Mouse (Mus musculus): ENCODE results near the gene Ppp1r26. TPM values are rescaled to one million over a fixed set of nuclear protein-coding genes. Genes with fewer than 3 reads are reported as not detected.
A peak's percentile ranks its signal among the peaks of the same experiment; 100 is the strongest.

The Ppp1r26 gene
- polyA plus RNA-seq, 1 experiment from 2014 or later: 0.02 TPM

DNA sequence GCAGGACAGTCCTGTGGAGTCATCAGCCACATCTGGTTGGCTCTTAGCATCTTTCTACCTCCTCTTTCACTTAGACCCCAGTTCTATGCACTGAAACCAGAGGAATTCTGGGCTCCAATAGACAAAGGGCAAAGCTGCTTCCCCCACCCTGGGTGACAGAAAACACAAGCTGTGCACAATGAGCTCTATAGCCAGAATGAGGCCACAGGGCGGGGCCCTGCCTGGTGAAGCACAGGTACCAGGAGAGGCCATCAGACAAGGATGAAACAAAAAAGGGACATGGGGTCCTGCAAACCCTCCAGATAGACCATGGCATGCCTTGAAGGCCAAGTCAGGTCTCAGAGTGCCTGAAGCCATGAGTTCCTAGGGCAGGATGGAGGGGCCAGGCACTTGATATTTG is 30.1 kb upstream of the Ppp1r26 start:
- H3K27me3 ChIP-seq (ENCODE audit: insufficient read depth, low read length): no peaks in the 10 kb centered on the region
- ATAC-seq (no peak), DNase-seq (no peak)
- 76% methylated on average over 1 of the region's 1 CpGs for WGBS (ENCODE audit: insufficient replicate concordance)
- H3K4me1 ChIP-seq (ENCODE audit: insufficient read depth): peaks cover 10% of the 10 kb centered on the region
- H3K4me2 ChIP-seq (ENCODE audit: low read depth, low read length): no peak overlapping the region
- TF ChIP-seq EP300 (IDR thresholded peaks at IDR 0.05; ENCODE audit: low read depth): no peak
- TF ChIP-seq CTCF (IDR thresholded peaks at IDR 0.05; ENCODE audit: low read depth): no peak
- H3K27ac ChIP-seq (ENCODE audit: low read depth): no peak overlapping the region
- no peak overlapping the region for H3K9ac ChIP-seq (replicated peaks)
- H3K4me3 ChIP-seq (ENCODE audit: low read depth, low read length): no peak overlapping the region
- H3K36me3 ChIP-seq (replicated peaks; ENCODE audit: insufficient read depth, low read length): no peaks in the 10 kb centered on the region
- H3K9me3 ChIP-seq (ENCODE audit: low read length): no peaks in the 10 kb centered on the region

DNA sequence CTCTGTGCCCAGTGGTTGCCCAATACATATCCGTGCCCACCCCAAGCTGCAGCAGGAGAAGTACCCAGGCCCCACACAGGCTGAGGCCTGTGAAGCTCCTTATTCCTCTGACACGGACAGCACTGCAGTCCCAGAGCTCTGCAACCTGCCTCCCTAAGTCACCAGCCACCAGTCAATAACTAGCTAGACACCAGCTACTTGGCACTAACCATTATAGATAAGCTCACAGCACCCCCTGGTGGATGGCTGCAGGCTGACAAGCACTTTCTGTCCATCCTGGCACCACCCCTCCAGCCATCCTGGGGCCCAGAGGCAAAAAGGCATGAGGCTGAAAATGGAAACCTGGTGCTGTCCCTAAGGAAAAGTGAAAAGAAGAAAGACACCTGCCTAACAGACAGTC is 28.6 kb upstream of the Ppp1r26 start:
- Histone ChIP-seq H3K9ac (replicated peaks) (no peak overlapping the region), H3K4me2 (ENCODE audit: low read depth, low read length) (no peak overlapping the region), H3K36me3 (replicated peaks; ENCODE audit: insufficient read depth, low read length) (no peaks in the 10 kb centered on the region), H3K27me3 (ENCODE audit: insufficient read depth, low read length) (no peaks in the 10 kb centered on the region), H3K4me1 (ENCODE audit: insufficient read depth) (peaks cover 10% of the 10 kb centered on the region), H3K9me3 (ENCODE audit: low read length) (no peaks in the 10 kb centered on the region), H3K27ac (ENCODE audit: low read depth) (no peak overlapping the region), H3K4me3 (ENCODE audit: low read depth, low read length) (no peak overlapping the region)
- ATAC-seq (peak; percentile 51; the same call in 1 of the 2 replicates), DNase-seq (peak; percentile 91)
- TF ChIP-seq CTCF (IDR thresholded peaks at IDR 0.05; ENCODE audit: low read depth) (peak; percentile 91), EP300 (IDR thresholded peaks at IDR 0.05; ENCODE audit: low read depth) (no peak)
- 49% methylated on average over 2 of the region's 2 CpGs for WGBS (ENCODE audit: insufficient replicate concordance)

DNA sequence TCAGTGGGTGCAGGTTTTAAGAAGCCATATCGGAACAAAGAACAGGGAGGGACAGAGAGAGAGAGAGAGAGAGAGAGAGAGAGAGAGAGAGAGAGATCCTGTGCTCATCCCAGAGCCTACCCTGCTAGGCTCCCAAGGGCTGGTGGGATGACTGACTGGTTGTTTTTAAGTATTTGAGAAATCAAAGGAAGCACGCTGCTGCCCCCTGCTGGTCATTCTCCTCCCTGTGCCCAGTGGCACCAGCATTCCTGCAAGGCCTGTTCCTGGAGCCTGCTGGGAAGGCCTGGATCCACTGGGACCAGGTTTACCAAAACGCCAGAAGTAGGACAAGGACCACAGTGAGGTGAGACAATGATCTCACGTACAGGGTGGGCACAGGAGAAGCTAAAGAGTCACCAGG is 26.7 kb upstream of the Ppp1r26 start:
- TF ChIP-seq CTCF (IDR thresholded peaks at IDR 0.05; ENCODE audit: low read depth) (peak; percentile 86), EP300 (IDR thresholded peaks at IDR 0.05; ENCODE audit: low read depth) (no peak)
- DNase-seq (peak; percentile 84), ATAC-seq (no peak)
- no peak overlapping the region for H3K9ac ChIP-seq (replicated peaks)
- H3K4me3 ChIP-seq (ENCODE audit: low read depth, low read length): no peak overlapping the region
- H3K4me2 ChIP-seq (ENCODE audit: low read depth, low read length): no peak overlapping the region
- H3K27ac ChIP-seq (ENCODE audit: low read depth): no peak overlapping the region
- no peaks in the 10 kb centered on the region for H3K9me3 ChIP-seq (ENCODE audit: low read length)
- no peaks in the 10 kb centered on the region for H3K27me3 ChIP-seq (ENCODE audit: insufficient read depth, low read length)
- H3K4me1 ChIP-seq (ENCODE audit: insufficient read depth): peaks cover 9% of the 10 kb centered on the region
- H3K36me3 ChIP-seq (replicated peaks; ENCODE audit: insufficient read depth, low read length): no peaks in the 10 kb centered on the region
- WGBS (ENCODE audit: insufficient replicate concordance): 19% methylated on average over 4 of the region's 4 CpGs

DNA sequence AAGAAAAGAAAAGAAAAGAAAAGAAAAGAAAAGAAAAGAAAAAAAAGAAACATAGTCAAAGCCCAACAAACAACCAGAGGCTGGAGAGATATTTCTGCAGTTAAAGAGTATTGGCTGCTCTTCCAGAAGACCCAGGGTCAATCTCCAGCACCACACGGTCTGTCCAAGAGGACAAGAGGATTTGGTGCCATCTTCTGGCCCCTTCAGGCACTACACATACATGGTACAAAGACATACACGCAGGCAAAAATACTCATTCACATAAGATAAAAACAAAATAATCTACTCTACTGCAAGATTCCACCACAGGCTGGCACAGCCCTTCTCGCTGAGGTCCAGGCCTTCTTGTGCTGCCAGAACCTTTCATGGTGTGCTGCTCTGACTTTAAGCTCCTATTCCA is 23.4 kb upstream of the Ppp1r26 start:
- Histone ChIP-seq H3K4me3 (ENCODE audit: low read depth, low read length) (no peak overlapping the region), H3K9me3 (ENCODE audit: low read length) (no peaks in the 10 kb centered on the region), H3K4me2 (ENCODE audit: low read depth, low read length) (no peak overlapping the region), H3K4me1 (ENCODE audit: insufficient read depth) (no peaks in the 10 kb centered on the region), H3K36me3 (replicated peaks; ENCODE audit: insufficient read depth, low read length) (no peaks in the 10 kb centered on the region), H3K27ac (ENCODE audit: low read depth) (no peak overlapping the region), H3K9ac (replicated peaks) (no peak overlapping the region), H3K27me3 (ENCODE audit: insufficient read depth, low read length) (no peaks in the 10 kb centered on the region)
- DNase-seq: peak; percentile 66
- no peak for ATAC-seq
- WGBS (ENCODE audit: insufficient replicate concordance): 25% methylated on average over 3 of the region's 3 CpGs
- TF ChIP-seq CTCF (IDR thresholded peaks at IDR 0.05; ENCODE audit: low read depth) (peak; percentile 59), EP300 (IDR thresholded peaks at IDR 0.05; ENCODE audit: low read depth) (no peak)

DNA sequence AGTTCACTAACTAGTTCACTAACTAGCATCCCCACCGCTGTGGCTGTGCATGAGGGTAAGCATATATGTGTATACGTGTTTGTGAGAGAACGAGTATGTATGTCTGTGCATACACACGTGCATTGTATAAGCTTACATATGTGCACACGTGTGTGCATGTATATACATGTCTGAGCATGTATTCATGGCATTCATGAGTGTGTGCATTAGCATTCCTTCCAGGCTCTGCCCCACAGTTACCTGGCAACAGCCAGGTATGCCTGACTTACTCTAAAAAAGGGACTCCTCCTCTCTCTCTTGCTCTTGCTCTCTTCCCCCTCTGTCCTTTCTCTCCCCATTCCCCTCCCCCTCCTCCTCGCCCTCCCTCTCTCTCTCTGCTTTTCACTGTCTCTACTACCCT is 19.4 kb upstream of the Ppp1r26 start:
- Histone ChIP-seq H3K27me3 (ENCODE audit: insufficient read depth, low read length) (no peaks in the 10 kb centered on the region), H3K9me3 (ENCODE audit: low read length) (no peaks in the 10 kb centered on the region), H3K27ac (ENCODE audit: low read depth) (no peak overlapping the region), H3K4me3 (ENCODE audit: low read depth, low read length) (no peak overlapping the region), H3K36me3 (replicated peaks; ENCODE audit: insufficient read depth, low read length) (no peaks in the 10 kb centered on the region), H3K9ac (replicated peaks) (no peak overlapping the region), H3K4me1 (ENCODE audit: insufficient read depth) (no peaks in the 10 kb centered on the region), H3K4me2 (ENCODE audit: low read depth, low read length) (no peak overlapping the region)
- ATAC-seq (no peak), DNase-seq (no peak)
- WGBS (ENCODE audit: insufficient replicate concordance): 71% methylated on average over 6 of the region's 6 CpGs
- TF ChIP-seq EP300 (IDR thresholded peaks at IDR 0.05; ENCODE audit: low read depth) (no peak), CTCF (IDR thresholded peaks at IDR 0.05; ENCODE audit: low read depth) (no peak)

DNA sequence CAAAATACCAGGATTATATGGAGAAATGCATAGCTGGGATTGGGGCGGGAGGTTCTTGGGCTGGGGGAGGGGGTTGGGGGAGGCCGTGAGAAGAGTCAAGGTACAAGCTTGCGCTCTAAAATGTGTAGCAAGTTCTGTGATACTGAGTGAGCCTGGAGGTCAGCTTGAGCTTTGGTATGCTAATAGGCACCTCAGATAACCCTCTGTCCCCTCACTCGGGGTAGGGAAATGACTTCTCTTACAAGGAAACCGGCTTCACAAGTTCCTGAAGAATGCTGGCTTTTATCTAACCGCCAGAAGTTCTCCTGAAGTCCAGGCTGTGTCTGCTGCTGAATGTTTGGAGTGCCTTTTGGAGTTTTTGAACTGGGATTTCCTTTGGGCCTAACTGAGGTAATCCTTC is 15.8 kb upstream of the Ppp1r26 start:
- no peak for ATAC-seq
- H3K36me3 ChIP-seq (replicated peaks; ENCODE audit: insufficient read depth, low read length): no peaks in the 10 kb centered on the region
- TF ChIP-seq EP300 (IDR thresholded peaks at IDR 0.05; ENCODE audit: low read depth): no peak
- TF ChIP-seq CTCF (IDR thresholded peaks at IDR 0.05; ENCODE audit: low read depth): no peak
- no peak overlapping the region for H3K4me2 ChIP-seq (ENCODE audit: low read depth, low read length)
- H3K27me3 ChIP-seq (ENCODE audit: insufficient read depth, low read length): no peaks in the 10 kb centered on the region
- H3K9ac ChIP-seq (replicated peaks): no peak overlapping the region
- no peaks in the 10 kb centered on the region for H3K4me1 ChIP-seq (ENCODE audit: insufficient read depth)
- H3K27ac ChIP-seq (ENCODE audit: low read depth): no peak overlapping the region
- H3K4me3 ChIP-seq (ENCODE audit: low read depth, low read length): no peak overlapping the region
- no peak for DNase-seq
- 50% methylated on average over 6 of the region's 6 CpGs for WGBS (ENCODE audit: insufficient replicate concordance)
- no peaks in the 10 kb centered on the region for H3K9me3 ChIP-seq (ENCODE audit: low read length)

DNA sequence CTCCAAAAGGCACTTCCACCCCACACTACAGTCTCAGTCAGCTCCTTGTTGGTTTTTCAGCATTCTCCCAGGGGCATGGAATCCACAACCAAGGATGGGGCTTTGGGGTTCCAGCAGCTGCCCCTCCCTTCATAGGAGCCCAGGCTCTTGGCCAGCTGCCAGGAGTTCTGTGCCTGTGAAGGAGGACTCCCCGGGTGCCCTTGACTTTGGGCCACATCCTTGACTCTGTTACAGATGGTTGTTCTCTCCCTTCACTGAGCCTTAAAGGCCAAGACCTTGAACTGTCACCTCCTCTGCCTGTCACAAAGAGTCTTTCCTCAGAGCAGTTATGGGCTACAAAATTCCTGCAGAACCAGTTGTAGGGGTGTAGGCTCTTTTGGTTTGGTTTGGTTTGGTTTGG is 13.8 kb upstream of the Ppp1r26 start:
- H3K4me2 ChIP-seq (ENCODE audit: low read depth, low read length): no peak overlapping the region
- no peak overlapping the region for H3K9ac ChIP-seq (replicated peaks)
- TF ChIP-seq CTCF (IDR thresholded peaks at IDR 0.05; ENCODE audit: low read depth) (no peak), EP300 (IDR thresholded peaks at IDR 0.05; ENCODE audit: low read depth) (no peak)
- WGBS (ENCODE audit: insufficient replicate concordance): 13% methylated on average over 1 of the region's 1 CpGs
- no peaks in the 10 kb centered on the region for H3K27me3 ChIP-seq (ENCODE audit: insufficient read depth, low read length)
- no peak overlapping the region for H3K27ac ChIP-seq (ENCODE audit: low read depth)
- H3K36me3 ChIP-seq (replicated peaks; ENCODE audit: insufficient read depth, low read length): no peaks in the 10 kb centered on the region
- no peaks in the 10 kb centered on the region for H3K4me1 ChIP-seq (ENCODE audit: insufficient read depth)
- no peak overlapping the region for H3K4me3 ChIP-seq (ENCODE audit: low read depth, low read length)
- no peaks in the 10 kb centered on the region for H3K9me3 ChIP-seq (ENCODE audit: low read length)
- DNase-seq: no peak
- ATAC-seq: no peak

Data from liver, postnatal 0 days (tissue).